Mouse (Mus musculus) cerebellum, postnatal 14 days (tissue): Measurements from ENCODE around the gene Gtf3c1.
"Not testable (repeated sequence)": the region's sequence is repeated elsewhere in the genome, so short reads cannot be mapped to it uniquely, and the experiment has no call there.

Experiments
- DNase-seq, 2 experiments: peaks; one replicate each; pipeline ENCODE4 v3.0.0; 2021; ENCODE audit warnings: mixed read lengths in 2 of 2

Gene Gtf3c1

GRCm38 (mm10) chr7:125707593-125708022 is at the start of gene Gtf3c1, which contains the start of gene D430042O09Rik:
Gene Gtf3c1, minus strand, starts transcription at chr7:125707780.
Gene D430042O09Rik, plus strand, starts transcription at chr7:125707888.
- DNase-seq = peak; percentile 100

DNA sequence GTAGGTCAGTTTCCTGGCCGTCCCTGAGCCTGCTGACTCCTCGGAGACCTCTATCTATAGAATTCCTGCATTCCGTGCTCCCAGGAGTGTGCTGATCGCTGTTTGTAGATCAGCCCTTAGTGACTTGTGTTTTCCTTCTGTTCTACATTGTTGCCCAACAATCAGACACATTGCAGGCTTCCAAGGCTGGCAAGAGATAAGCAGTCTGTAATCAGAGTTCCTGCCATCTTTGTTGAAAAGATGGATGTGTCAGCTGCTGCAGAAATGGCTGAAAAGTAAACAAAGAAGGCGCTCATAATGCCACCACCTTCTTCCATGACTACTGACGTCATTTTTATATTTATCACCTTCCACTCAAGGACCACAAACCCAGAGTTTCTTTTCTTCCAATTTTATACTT is 49.2 kb upstream of the Gtf3c1 start:
- DNase-seq = no peak

GRCm38 (mm10) chr7:125753326-125753715 is 45.7 kb upstream of the Gtf3c1 start:
- DNase-seq = no peak

DNA sequence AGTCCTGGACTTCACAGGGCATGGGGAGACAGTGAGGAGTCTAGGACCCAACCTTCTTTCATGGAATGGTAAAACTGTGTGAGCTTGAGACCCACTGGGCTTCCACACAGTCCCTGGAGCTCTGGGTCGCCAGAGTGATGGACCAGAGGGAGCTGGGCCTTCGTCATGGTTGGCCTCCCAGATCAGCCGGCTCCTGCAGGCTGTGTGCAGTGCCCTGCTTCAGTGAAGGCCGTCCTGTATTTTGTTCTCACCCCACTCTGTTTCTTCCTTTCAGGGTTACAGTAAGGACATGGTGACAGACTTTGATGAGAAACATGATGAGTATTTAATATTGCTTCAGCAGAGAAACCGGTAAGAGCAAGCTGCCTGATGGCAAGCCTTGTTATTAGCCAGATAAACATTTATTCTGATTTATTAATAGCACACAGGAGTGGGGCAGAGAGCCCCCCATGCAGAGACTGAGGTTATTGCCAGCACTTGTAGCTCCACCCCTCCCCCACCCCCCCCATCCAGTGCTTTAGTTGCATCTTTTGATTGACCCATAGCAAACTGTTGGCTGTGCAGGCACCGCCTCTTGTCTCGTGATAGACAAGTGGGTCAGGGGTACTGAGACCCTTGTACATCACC is 45.2 kb upstream of the Gtf3c1 start:
- DNase-seq = no peak

GRCm38 (mm10) chr7:125748186-125748585 is 40.6 kb upstream of the Gtf3c1 start:
- peak; percentile 26 to 54 for DNase-seq

GRCm38 (mm10) chr7:125747316-125747690 is 39.7 kb upstream of the Gtf3c1 start:
- peak; percentile 33 to 51 for DNase-seq

DNA sequence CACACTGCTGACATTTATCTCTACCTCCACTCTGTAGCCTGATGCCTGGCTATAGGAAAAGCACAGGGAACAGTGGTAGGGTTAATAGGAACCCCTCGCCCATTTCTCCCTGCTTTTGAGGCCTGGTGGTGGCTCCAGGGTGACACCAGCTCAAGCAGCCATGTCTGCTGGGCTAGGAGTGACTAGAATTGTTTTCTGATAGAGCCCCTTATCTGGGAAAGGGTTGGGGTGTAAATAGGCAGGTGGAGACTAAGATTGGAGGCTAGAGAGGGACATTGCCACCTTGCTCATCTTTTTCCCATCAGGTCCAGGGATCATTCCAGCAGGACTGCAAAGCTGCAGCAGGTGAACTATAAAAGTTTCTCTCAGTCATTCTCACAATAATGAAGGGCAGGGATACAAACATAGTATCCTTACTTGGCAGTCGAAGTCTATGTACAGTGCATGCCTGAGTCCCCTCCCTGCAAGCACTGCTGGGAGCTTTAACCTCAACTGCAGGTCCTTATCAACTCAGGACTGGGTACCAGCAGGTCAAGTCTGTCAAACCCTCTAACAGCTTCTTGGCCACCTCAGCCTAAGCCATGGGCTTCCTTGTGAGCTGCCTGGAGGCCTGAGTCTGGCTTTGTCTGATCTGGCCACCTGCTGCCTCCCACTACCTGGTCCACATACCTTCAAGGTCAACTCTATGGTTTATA is 39.2 kb upstream of the Gtf3c1 start:
- DNase-seq = no peak

GRCm38 (mm10) chr7:125744774-125745173 is 37.2 kb upstream of the Gtf3c1 start:
- no peak for DNase-seq

DNA sequence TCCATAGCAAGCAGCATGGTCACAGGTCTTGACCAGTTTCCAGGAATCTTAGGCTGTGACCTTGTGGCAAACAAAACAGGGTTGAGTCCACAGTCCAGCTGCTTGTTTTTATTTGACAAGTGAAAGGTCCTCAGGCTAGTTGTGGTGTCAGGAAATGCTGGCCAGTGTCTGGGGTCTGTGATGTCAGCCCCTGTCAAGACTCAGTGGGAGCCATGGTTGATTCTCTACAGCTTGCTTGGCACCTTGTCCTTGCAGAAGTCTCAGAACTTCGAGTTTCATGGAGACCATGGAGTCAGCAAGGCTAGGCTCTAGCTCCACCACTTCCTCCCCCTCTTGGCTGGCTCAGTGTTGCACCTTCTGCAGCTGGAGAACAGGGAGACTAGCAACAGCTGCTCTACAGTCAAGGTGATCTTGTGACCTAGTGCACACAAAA is 33.7 kb upstream of the Gtf3c1 start:
- no peak for DNase-seq

- DNase-seq = no peak
Observed at GRCm38 (mm10) chr7:125740521-125740920, 32.9 kb upstream of the Gtf3c1 start.

GRCm38 (mm10) chr7:125736366-125737015 is 28.9 kb upstream of the Gtf3c1 start:
- DNase-seq = no peak

DNA sequence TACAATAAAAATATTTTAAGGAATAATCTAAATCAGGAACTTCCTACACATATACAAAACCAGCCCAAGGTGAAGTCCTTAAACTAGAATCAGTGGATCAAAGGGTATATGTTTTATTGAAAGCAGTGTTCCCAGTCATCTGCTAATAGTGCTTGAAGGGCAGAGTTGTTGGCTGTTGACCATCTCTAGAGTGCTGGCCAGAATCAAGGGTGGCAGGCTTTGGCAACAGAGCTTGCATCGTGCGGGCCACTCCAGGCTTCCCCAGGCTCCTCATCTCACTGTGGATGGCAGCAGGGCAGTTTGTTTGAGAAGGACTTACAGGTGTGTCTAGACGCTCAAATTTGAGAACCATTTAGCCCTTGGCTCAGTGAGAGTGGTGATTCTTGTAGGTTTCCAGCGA is 26.2 kb upstream of the Gtf3c1 start:
- peak; percentile 26 to 43 for DNase-seq

GRCm38 (mm10) chr7:125731679-125732078 is 24.1 kb upstream of the Gtf3c1 start:
- DNase-seq = no peak

DNA sequence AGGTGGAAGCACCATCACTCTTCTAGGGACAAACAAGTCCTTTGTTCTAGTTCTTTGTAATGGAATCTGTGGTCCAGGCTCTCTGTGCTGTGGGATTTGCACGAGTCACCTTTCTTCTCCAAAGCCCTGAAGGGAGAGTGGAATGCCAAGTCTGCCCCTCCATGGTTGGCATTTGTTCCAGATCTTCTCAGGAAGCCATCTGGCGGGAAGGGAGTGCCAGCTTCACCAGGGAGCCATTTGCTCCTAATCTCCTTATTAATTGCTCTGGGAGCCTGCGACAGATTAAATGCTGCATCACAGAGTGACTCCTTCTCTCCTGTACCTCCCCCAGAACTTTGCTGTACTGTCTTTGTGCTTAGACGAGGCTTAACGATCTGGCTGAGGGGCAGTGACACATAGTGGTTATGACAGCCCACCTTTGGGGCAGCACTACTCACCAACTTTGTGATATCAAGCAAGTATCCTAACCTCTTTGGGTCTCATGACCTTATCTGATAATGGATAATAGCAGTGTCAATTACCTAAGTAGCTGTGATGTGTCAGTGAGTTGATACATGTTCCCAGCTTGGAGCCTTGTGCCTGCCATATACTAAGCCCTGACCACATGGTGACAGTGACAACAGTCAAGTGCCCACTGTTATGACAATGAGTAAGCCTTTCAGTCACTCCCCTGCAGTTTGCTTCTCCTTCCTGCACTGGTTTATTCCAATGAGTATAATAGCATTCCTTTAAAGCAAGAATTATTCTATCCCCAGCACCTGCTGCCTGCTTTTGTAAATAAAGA is 15.8 kb upstream of the Gtf3c1 start:
- peak; percentile 92 to 95 for DNase-seq

DNA sequence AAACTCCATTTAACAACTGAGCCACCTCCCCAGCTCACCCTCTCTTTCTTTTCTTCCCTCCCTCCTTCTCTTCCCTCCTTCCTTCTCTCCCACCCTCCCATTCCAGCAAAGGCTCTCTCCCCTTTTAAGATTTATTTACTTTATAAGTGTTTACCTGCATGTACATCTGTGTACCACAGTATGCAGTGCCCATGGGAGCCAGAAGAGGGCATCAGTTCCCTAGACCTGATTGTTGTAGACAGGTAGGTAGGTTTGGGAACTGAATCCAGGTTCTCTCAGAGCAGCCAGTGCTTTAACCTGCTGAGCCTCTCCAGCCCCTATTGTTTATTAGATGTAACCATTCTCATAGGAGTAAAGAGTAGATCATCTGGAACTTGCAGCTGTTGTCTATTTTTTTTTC is 14.5 kb upstream of the Gtf3c1 start:
- DNase-seq = peak; percentile 42 to 61

- no peak for DNase-seq
Observed at GRCm38 (mm10) chr7:125721033-125721432, 13.5 kb upstream of the Gtf3c1 start.

- DNase-seq = peak; percentile 33 to 39
Observed at GRCm38 (mm10) chr7:125720370-125720769, 12.8 kb upstream of the Gtf3c1 start.

GRCm38 (mm10) chr7:125717612-125718011 is 10.0 kb upstream of the Gtf3c1 start:
- no peak for DNase-seq

- DNase-seq = no peak
Observed at GRCm38 (mm10) chr7:125716724-125717123, 9.1 kb upstream of the Gtf3c1 start.

- DNase-seq = no peak
Observed at GRCm38 (mm10) chr7:125714803-125715202, 7.2 kb upstream of the Gtf3c1 start.

- DNase-seq = not testable (repeated sequence)
Observed at GRCm38 (mm10) chr7:125713542-125714055, 6.0 kb upstream of the Gtf3c1 start.

- no peak for DNase-seq
Observed at GRCm38 (mm10) chr7:125708100-125708499, 520 bp upstream of the Gtf3c1 start.

GRCm38 (mm10) chr7:125707186-125707585 is 394 bp downstream of the Gtf3c1 start:
- peak; percentile 79 to 80 for DNase-seq
